Mouse (Mus musculus): ENCODE results near the gene Tssk1. TPM values are rescaled to one million over a fixed set of nuclear protein-coding genes. Genes with fewer than 3 reads are reported as not detected.

Tssk1 gene
- polyA plus RNA-seq, 1 experiment from 2014 or later, result 0.09 TPM

DNA sequence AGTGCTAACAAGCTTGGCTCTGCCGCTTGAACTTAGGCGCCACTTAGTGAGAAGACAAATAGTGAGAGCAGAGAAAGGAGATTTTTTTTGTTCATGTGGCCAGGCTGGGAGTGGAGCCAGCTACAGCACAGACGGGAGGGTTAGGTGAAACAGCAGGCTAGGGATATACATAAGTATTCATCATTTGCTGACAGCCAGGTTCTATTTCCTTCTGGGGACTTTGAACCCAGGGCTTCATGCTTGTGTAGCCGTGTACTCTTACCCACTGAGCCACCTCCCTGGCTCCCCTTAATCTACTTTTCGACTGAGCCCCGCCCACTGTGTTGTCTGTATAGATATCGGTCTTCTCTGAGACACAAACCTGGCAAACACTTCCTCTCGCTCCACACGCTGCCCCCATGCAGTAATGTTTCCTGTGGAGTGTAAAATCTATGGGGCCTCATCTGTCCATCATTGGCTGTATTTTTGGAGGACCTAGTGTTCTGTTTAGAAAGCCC is 45.3 kb downstream of the Tssk1 start:
- ATAC-seq (ENCODE audit: insufficient number of reproducible peaks, insufficient read depth, low FRiP score, low read depth), result peak; percentile 59
- H3K4me3 ChIP-seq (ENCODE audit: low read depth, low read length), result no peak overlapping the region
- no peak overlapping the region for H3K4me2 ChIP-seq (replicated peaks; ENCODE audit: low read depth, low read length)
- H3K27ac ChIP-seq (ENCODE audit: low read length), result peak overlapping the region; percentile 29
- H3K9me3 ChIP-seq (ENCODE audit: control insufficient read depth, low read depth, low read length), result no peaks in the 10 kb centered on the region
- H3K4me1 ChIP-seq (ENCODE audit: control insufficient read depth, insufficient read depth, low read length), result no peaks in the 10 kb centered on the region
- H3K27me3 ChIP-seq (ENCODE audit: control insufficient read depth, insufficient read depth, low read length), result no peaks in the 10 kb centered on the region
- no peaks in the 10 kb centered on the region for H3K36me3 ChIP-seq (ENCODE audit: control insufficient read depth, insufficient read depth, low read length)
- no peak overlapping the region for H3K9ac ChIP-seq (replicated peaks; ENCODE audit: low read depth, low read length)
- 31% methylated on average over 9 of the region's 9 CpGs for WGBS

DNA sequence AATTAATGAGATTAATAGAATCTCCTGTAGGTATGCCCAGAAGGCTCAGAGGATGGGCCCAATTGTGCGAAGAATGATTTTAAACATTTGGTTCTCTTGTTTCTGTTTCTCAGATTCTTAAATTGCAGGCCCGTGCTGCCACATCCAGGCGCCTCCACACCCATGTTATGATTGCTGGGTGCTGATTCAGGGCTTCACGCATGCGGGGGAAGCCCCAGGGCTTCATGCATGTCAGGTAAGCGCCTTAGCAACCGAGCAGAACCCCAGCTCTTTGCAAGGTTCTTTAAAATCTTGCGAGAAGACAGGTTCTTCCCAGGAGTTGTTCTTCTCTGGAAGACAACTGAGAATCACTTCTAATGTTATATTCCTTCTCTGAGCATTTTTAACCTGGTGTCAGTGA is 49.4 kb downstream of the Tssk1 start:
- Histone ChIP-seq H3K9ac (replicated peaks; ENCODE audit: low read depth, low read length) (no peak overlapping the region), H3K4me3 (ENCODE audit: low read depth, low read length) (no peak overlapping the region), H3K27me3 (ENCODE audit: control insufficient read depth, insufficient read depth, low read length) (no peaks in the 10 kb centered on the region), H3K27ac (ENCODE audit: low read length) (no peak overlapping the region), H3K4me2 (replicated peaks; ENCODE audit: low read depth, low read length) (no peak overlapping the region), H3K4me1 (ENCODE audit: control insufficient read depth, insufficient read depth, low read length) (no peaks in the 10 kb centered on the region), H3K36me3 (ENCODE audit: control insufficient read depth, insufficient read depth, low read length) (no peaks in the 10 kb centered on the region), H3K9me3 (ENCODE audit: control insufficient read depth, low read depth, low read length) (no peaks in the 10 kb centered on the region)
- WGBS, result 55% methylated on average over 8 of the region's 8 CpGs
- no peak for ATAC-seq (ENCODE audit: insufficient number of reproducible peaks, insufficient read depth, low FRiP score, low read depth)

DNA sequence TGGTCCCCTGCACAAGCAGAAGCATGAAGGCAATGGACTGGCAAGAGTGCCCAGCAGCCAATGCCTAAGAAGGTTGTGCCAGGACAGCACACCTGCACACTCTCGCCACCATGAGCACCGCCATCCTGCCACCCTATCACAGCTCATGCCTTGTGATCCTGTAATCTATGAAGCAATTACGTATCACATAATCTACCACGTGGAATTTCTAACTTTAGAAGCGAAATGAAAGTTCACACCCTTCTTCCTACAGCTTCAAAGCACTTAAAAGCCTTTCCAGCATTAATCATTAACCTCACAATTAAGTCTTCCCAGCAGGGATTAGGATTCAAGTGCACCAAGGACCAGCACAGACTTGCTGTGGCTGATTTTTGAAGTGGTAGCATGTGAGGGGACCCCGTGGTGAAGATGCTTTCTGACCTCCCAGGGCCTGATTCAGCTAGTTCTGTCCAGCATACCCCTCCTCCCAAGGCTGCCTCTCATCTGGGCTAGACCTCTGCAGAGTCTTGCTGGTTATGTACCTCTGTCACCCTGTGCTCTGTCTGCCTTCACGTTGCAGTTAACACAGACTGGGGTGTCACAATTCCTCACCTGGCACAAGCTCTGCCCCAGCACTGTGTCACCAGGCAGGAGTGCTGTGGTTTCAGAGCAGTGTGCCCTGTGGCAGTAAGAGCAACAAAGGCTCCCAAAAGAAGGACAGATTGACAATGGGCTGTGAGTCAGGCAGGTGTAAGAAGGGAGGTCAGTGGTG is 51.2 kb downstream of the Tssk1 start:
- Histone ChIP-seq H3K4me2 (replicated peaks; ENCODE audit: low read depth, low read length) (no peak overlapping the region), H3K27ac (ENCODE audit: low read length) (no peak overlapping the region), H3K27me3 (ENCODE audit: control insufficient read depth, insufficient read depth, low read length) (no peaks in the 10 kb centered on the region), H3K4me3 (ENCODE audit: low read depth, low read length) (no peak overlapping the region), H3K36me3 (ENCODE audit: control insufficient read depth, insufficient read depth, low read length) (no peaks in the 10 kb centered on the region), H3K9me3 (ENCODE audit: control insufficient read depth, low read depth, low read length) (no peaks in the 10 kb centered on the region), H3K4me1 (ENCODE audit: control insufficient read depth, insufficient read depth, low read length) (no peaks in the 10 kb centered on the region), H3K9ac (replicated peaks; ENCODE audit: low read depth, low read length) (no peak overlapping the region)
- 0 out of 2 replicates have a peak, but pooled peaks have one; percentile 42 for ATAC-seq (ENCODE audit: insufficient number of reproducible peaks, insufficient read depth, low FRiP score, low read depth)
- WGBS, result 48% methylated on average over 7 of the region's 7 CpGs

Other genes starting within 250 kb of the Tssk1 start
- 5.6 and 5.9 TPM in 2 replicates for gene Ccdc74a, start 247.8 kb upstream of the Tssk1 start, polyA plus RNA-seq (2014; fragmentation: Nextera tagmentation; extraction: Ambion mirVana)
- 45.8 and 47.5 TPM in 2 replicates for gene Med15, start 161.3 kb upstream of the Tssk1 start, polyA plus RNA-seq (2014; fragmentation: Nextera tagmentation; extraction: Ambion mirVana)
- gene Klhl22, start 134.6 kb upstream of the Tssk1 start, polyA plus RNA-seq (2014; fragmentation: Nextera tagmentation; extraction: Ambion mirVana), result 69.8 and 76.6 TPM in 2 replicates
- gene Scarf2, start 96.9 kb upstream of the Tssk1 start, polyA plus RNA-seq (2014; fragmentation: Nextera tagmentation; extraction: Ambion mirVana), result 17.8 and 23.3 TPM in 2 replicates
- gene B830017H08Rik, start 61.1 kb upstream of the Tssk1 start, polyA plus RNA-seq (2014; fragmentation: Nextera tagmentation; extraction: Ambion mirVana), result not detected in 2 replicates
- 2.4 and 3.4 TPM in 2 replicates for gene Car15, start 55.9 kb upstream of the Tssk1 start, polyA plus RNA-seq (2014; fragmentation: Nextera tagmentation; extraction: Ambion mirVana)
- gene Gm20518, start 2.6 kb upstream of the Tssk1 start, polyA plus RNA-seq (2014; fragmentation: Nextera tagmentation; extraction: Ambion mirVana), result 0.13 and 0.41 TPM in 2 replicates
- gene Dgcr2, start 4.3 kb downstream of the Tssk1 start, polyA plus RNA-seq (2014; fragmentation: Nextera tagmentation; extraction: Ambion mirVana), result 92.8 and 93.9 TPM in 2 replicates
- not detected in 2 replicates for gene Tssk2, start 4.4 kb downstream of the Tssk1 start, polyA plus RNA-seq (2014; fragmentation: Nextera tagmentation; extraction: Ambion mirVana)
- gene Ess2, start 17.1 kb downstream of the Tssk1 start, polyA plus RNA-seq (2014; fragmentation: Nextera tagmentation; extraction: Ambion mirVana), result 36.0 and 38.1 TPM in 2 replicates
- not detected in 2 replicates for gene Gsc2, start 20.8 kb downstream of the Tssk1 start, polyA plus RNA-seq (2014; fragmentation: Nextera tagmentation; extraction: Ambion mirVana)
- gene Slc25a1, start 34.0 kb downstream of the Tssk1 start, polyA plus RNA-seq (2014; fragmentation: Nextera tagmentation; extraction: Ambion mirVana), result 93.4 and 96.2 TPM in 2 replicates
- gene Vpreb2, start 86.2 kb downstream of the Tssk1 start, polyA plus RNA-seq (2014; fragmentation: Nextera tagmentation; extraction: Ambion mirVana), result not detected in 2 replicates
- gene Dgcr6, start 158.6 kb downstream of the Tssk1 start, polyA plus RNA-seq (2014; fragmentation: Nextera tagmentation; extraction: Ambion mirVana), result 81.1 and 94.1 TPM in 2 replicates
- gene Prodh, start 196.0 kb downstream of the Tssk1 start, polyA plus RNA-seq (2014; fragmentation: Nextera tagmentation; extraction: Ambion mirVana), result 12.3 and 15.2 TPM in 2 replicates
- gene Rtn4r, start 233.4 kb downstream of the Tssk1 start, polyA plus RNA-seq (2014; fragmentation: Nextera tagmentation; extraction: Ambion mirVana), result 2.1 and 3.6 TPM in 2 replicates

All from stomach, embryonic 14.5 days (tissue).